Mouse (Mus musculus): ENCODE data around the gene Sun5. TPM values are rescaled to one million over a fixed set of nuclear protein-coding genes. Genes with fewer than 3 reads are reported as not detected.
"Not testable (repeated sequence)": the region's sequence is repeated elsewhere in the genome, so short reads cannot be mapped to it uniquely, and the experiment has no call there.

The Sun5 gene
- polyA plus RNA-seq, 1 experiment from 2014 or later, result not detected

DNA sequence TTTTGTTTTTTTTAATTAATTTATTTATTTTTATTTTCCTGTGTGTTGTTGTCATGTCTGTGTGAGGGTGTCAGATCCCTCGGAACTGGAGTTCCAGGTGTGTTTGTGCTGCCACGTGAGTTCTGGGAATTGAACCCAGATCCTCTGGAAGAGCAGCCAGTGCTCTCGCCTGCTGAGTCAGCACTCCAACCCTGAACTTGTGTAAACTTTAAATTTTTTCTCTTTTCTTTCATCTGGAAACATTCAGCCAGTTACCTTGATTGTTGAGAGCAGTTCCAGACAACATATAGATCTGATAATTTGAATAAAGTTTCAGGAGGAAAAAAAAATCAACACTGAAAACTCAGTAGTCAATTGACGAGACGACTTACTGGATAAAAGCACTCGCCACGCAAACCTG, 42.2 kb downstream of the Sun5 start:
- no peaks in the 10 kb centered on the region for H3K9me3 ChIP-seq (replicated peaks; ENCODE audit: control insufficient read depth, low read length)
- H3K4me1 ChIP-seq (ENCODE audit: control insufficient read depth, insufficient read depth, low read length), result peaks cover 6% of the 10 kb centered on the region
- 73% methylated on average over 7 of the region's 7 CpGs for WGBS
- H3K27me3 ChIP-seq (ENCODE audit: control insufficient read depth, insufficient read depth, low read length), result no peaks in the 10 kb centered on the region
- ATAC-seq (ENCODE audit: insufficient read depth, low FRiP score), result no peak
- no peaks in the 10 kb centered on the region for H3K36me3 ChIP-seq (ENCODE audit: control insufficient read depth, insufficient read depth, low read length)
- no peak overlapping the region for H3K4me3 ChIP-seq (replicated peaks; ENCODE audit: low read length)
- no peak overlapping the region for H3K27ac ChIP-seq (ENCODE audit: low read length)
- no peak overlapping the region for H3K9ac ChIP-seq (ENCODE audit: low read length)
- H3K4me2 ChIP-seq (ENCODE audit: low read depth, low read length), result no peak overlapping the region

DNA sequence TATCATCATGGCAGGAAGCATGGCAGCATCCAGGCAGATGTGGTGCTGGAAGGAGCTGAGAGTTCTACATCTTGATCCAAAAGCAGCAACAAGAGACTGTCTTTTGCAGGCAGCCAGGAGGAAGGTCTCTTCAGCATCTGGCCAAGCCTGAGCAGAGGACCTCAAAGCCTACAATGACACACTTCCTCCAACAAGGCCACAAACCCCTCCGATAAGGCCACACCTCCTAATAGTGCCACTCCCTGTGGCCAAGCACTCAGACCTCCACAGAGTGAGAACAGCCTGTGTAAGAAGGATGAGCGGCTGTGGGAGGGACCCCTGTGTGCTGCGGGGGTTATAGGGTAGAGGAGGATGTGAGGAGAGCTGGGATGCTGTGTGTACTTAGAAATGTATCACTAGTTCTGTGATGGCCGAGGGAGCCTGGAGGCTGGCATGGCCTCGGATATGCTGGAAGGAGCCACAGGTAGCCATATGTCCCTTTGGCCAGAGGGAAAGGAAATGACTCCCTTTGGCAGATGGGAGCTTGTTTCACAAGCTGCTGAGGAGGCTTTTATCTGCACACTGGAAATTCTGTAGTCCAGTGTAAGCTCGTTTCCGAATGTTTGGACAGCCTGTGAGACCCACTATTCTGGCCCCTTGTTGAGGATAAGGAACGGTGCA, 43.6 kb downstream of the Sun5 start:
- no peak for ATAC-seq (ENCODE audit: insufficient read depth, low FRiP score)
- H3K36me3 ChIP-seq (ENCODE audit: control insufficient read depth, insufficient read depth, low read length), result no peaks in the 10 kb centered on the region
- H3K27me3 ChIP-seq (ENCODE audit: control insufficient read depth, insufficient read depth, low read length), result no peaks in the 10 kb centered on the region
- peaks cover 6% of the 10 kb centered on the region for H3K4me1 ChIP-seq (ENCODE audit: control insufficient read depth, insufficient read depth, low read length)
- no peak overlapping the region for H3K4me2 ChIP-seq (ENCODE audit: low read depth, low read length)
- no peak overlapping the region for H3K9ac ChIP-seq (ENCODE audit: low read length)
- no peaks in the 10 kb centered on the region for H3K9me3 ChIP-seq (replicated peaks; ENCODE audit: control insufficient read depth, low read length)
- no peak overlapping the region for H3K27ac ChIP-seq (ENCODE audit: low read length)
- no peak overlapping the region for H3K4me3 ChIP-seq (replicated peaks; ENCODE audit: low read length)
- 82% methylated on average over 8 of the region's 8 CpGs for WGBS

DNA sequence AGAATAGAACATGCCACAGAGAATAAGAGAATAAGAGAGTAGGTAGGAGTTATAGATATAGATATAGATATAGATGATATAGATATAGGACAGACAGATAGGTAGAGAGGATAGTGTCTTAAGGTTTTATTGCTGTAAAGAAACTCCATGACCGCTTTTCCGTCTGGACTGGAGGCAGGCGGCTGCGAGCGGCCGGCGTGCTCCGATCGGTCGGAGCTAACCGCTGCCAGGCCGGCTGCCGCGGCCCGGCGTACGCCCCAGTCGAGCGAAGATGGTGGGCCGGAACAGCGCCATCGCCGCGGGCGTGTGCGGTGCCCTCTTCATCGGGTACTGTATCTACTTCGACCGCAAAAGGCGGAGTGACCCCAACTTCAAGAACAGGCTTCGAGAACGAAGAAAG, 45.0 kb downstream of the Sun5 start:
- 59% methylated on average over 32 of the region's 32 CpGs for WGBS
- not testable (repeated sequence) for H3K9me3 ChIP-seq (replicated peaks; ENCODE audit: control insufficient read depth, low read length)

DNA sequence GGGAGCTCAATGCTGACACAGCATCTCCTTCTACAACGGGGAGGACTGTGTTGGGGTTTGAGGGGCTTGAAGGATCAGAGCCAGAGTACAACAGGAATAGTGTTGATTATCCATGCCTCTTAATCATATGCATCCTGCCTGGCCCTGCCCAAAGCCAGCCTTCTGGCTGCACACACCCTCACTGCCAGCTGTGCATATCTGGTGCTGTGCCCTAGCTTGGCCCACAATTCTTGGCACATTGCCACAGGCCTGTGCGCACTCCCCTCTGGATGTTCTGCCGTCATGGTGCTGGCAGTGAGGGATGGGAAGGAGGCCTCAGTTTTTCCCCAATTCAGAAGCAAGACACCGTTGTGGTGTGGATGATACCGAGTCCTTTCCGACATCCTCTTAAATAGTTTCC, 46.3 kb downstream of the Sun5 start:
- Histone ChIP-seq H3K4me3 (replicated peaks; ENCODE audit: low read length) (no peak overlapping the region), H3K4me1 (ENCODE audit: control insufficient read depth, insufficient read depth, low read length) (peaks cover 6% of the 10 kb centered on the region), H3K27me3 (ENCODE audit: control insufficient read depth, insufficient read depth, low read length) (no peaks in the 10 kb centered on the region), H3K27ac (ENCODE audit: low read length) (no peak overlapping the region), H3K9me3 (replicated peaks; ENCODE audit: control insufficient read depth, low read length) (no peaks in the 10 kb centered on the region), H3K4me2 (ENCODE audit: low read depth, low read length) (no peak overlapping the region), H3K9ac (ENCODE audit: low read length) (no peak overlapping the region), H3K36me3 (ENCODE audit: control insufficient read depth, insufficient read depth, low read length) (no peaks in the 10 kb centered on the region)
- ATAC-seq (ENCODE audit: insufficient read depth, low FRiP score), result peak; percentile 73; the same call in 1 of the 2 replicates
- WGBS, result 61% methylated on average over 6 of the region's 6 CpGs

More for the DNA sequence above, 45.0 kb downstream of the Sun5 start:
- not testable (repeated sequence) for H3K27me3 ChIP-seq (ENCODE audit: control insufficient read depth, insufficient read depth, low read length); H3K4me1 ChIP-seq (ENCODE audit: control insufficient read depth, insufficient read depth, low read length); H3K9ac ChIP-seq (ENCODE audit: low read length); ATAC-seq (ENCODE audit: insufficient read depth, low FRiP score); H3K4me2 ChIP-seq (ENCODE audit: low read depth, low read length); H3K36me3 ChIP-seq (ENCODE audit: control insufficient read depth, insufficient read depth, low read length); H3K4me3 ChIP-seq (replicated peaks; ENCODE audit: low read length); H3K27ac ChIP-seq (ENCODE audit: low read length)

DNA sequence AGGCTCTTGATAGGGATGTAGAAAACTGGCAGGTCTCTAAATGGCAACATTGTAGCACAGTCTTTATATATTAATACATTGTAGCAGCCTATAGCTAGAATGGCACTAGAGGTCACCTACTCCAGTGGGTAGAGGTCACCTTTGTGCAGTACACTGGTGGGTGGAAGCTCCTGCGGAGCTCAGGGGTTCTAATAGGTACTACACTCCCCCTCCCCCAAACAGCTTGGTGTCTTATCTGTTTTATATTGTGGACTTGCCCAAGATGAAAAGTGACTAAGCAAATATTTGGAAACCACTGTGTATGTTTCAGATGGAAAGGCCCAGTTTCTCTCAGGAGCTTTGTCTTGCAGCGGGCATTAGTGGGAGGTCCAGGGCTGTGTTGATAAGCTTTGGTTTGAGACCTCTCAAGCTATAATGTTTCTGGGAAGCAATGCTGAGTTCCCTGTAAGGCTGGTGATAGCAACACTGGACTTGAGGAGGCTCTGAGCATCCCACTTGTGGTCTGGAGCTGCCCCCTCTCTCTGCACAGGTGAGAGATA, 48.8 kb downstream of the Sun5 start:
- H3K4me3 ChIP-seq (replicated peaks; ENCODE audit: low read length), result no peak overlapping the region
- peaks cover 6% of the 10 kb centered on the region for H3K4me1 ChIP-seq (ENCODE audit: control insufficient read depth, insufficient read depth, low read length)
- no peaks in the 10 kb centered on the region for H3K9me3 ChIP-seq (replicated peaks; ENCODE audit: control insufficient read depth, low read length)
- H3K9ac ChIP-seq (ENCODE audit: low read length), result no peak overlapping the region
- WGBS, result 59% methylated on average over 2 of the region's 2 CpGs
- H3K27ac ChIP-seq (ENCODE audit: low read length), result no peak overlapping the region
- H3K4me2 ChIP-seq (ENCODE audit: low read depth, low read length), result no peak overlapping the region
- peak; percentile 68; the same call in 1 of the 2 replicates for ATAC-seq (ENCODE audit: insufficient read depth, low FRiP score)
- no peaks in the 10 kb centered on the region for H3K36me3 ChIP-seq (ENCODE audit: control insufficient read depth, insufficient read depth, low read length)
- H3K27me3 ChIP-seq (ENCODE audit: control insufficient read depth, insufficient read depth, low read length), result no peaks in the 10 kb centered on the region

DNA sequence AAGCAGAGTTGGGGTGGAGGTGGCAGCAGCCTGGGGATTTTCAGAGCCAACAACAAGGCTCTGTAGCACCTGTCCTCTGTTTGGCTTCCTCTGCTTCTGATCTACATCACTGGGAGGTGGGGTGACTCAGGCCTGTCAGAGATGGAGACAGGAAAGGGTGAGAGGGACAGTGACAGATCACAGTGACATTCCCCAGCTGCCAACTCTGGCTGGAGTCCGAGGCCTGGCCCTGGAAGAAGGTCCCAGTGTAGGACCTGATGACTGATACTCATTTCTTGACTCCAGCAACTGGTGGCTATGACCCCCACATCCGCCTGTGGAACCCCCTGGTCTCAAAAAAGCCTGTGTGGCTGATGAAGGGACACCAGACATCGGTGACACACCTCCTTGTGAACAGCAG, 61.0 kb downstream of the Sun5 start:
- ATAC-seq (ENCODE audit: insufficient read depth, low FRiP score), result no peak
- H3K27me3 ChIP-seq (ENCODE audit: control insufficient read depth, insufficient read depth, low read length), result no peaks in the 10 kb centered on the region
- no peaks in the 10 kb centered on the region for H3K4me1 ChIP-seq (ENCODE audit: control insufficient read depth, insufficient read depth, low read length)
- H3K4me3 ChIP-seq (replicated peaks; ENCODE audit: low read length), result no peak overlapping the region
- H3K36me3 ChIP-seq (ENCODE audit: control insufficient read depth, insufficient read depth, low read length), result no peaks in the 10 kb centered on the region
- H3K4me2 ChIP-seq (ENCODE audit: low read depth, low read length), result no peak overlapping the region
- WGBS, result 51% methylated on average over 3 of the region's 3 CpGs
- no peak overlapping the region for H3K27ac ChIP-seq (ENCODE audit: low read length)
- H3K9me3 ChIP-seq (replicated peaks; ENCODE audit: control insufficient read depth, low read length), result no peaks in the 10 kb centered on the region
- no peak overlapping the region for H3K9ac ChIP-seq (ENCODE audit: low read length)

DNA sequence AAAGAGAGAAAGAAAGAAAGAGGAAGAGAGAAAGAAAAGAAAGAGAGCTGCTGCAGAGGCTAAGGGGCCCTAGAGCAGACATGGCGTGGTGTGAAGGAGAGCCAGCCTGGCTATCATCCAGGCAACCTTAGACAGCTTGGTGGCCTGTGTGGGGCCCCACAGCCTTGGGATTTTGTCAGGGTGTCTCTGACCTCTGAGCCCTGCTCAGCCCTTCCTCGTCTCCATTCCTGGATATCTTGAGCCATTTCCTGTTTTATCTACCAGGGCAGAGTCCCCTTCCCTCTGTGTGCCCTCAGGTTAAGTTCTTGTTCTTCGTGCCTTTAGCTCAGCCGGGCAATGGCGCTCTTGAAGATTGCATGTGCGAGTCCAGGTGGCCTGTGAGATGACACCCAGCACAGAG, 62.0 kb downstream of the Sun5 start:
- no peaks in the 10 kb centered on the region for H3K27me3 ChIP-seq (ENCODE audit: control insufficient read depth, insufficient read depth, low read length)
- H3K4me2 ChIP-seq (ENCODE audit: low read depth, low read length), result no peak overlapping the region
- 73% methylated on average over 6 of the region's 6 CpGs for WGBS
- H3K4me1 ChIP-seq (ENCODE audit: control insufficient read depth, insufficient read depth, low read length), result no peaks in the 10 kb centered on the region
- H3K27ac ChIP-seq (ENCODE audit: low read length), result no peak overlapping the region
- ATAC-seq (ENCODE audit: insufficient read depth, low FRiP score), result no peak
- no peak overlapping the region for H3K9ac ChIP-seq (ENCODE audit: low read length)
- H3K9me3 ChIP-seq (replicated peaks; ENCODE audit: control insufficient read depth, low read length), result no peaks in the 10 kb centered on the region
- H3K4me3 ChIP-seq (replicated peaks; ENCODE audit: low read length), result no peak overlapping the region
- no peaks in the 10 kb centered on the region for H3K36me3 ChIP-seq (ENCODE audit: control insufficient read depth, insufficient read depth, low read length)

DNA sequence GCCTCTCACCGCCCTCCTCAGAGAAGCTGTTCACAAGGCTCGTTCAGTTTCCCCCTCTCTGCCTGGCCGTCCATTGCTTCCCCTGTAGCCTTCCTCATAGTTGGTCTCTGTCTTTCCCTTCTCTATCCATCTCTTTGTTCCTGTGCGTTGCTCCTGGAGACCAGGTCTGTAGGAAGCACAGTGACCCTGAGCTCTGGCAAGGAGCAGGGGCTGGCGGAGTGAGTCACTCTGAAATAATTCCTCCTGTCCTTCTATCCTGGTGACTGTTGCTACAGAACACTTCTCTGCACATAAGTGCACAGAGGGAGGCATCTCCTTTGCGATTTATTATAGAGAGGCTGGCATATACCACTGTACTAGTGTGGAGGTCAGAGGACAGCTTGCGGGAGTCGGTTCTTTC, 62.7 kb downstream of the Sun5 start:
- H3K9me3 ChIP-seq (replicated peaks; ENCODE audit: control insufficient read depth, low read length), result no peaks in the 10 kb centered on the region
- no peak overlapping the region for H3K4me3 ChIP-seq (replicated peaks; ENCODE audit: low read length)
- no peak for ATAC-seq (ENCODE audit: insufficient read depth, low FRiP score)

DNA sequence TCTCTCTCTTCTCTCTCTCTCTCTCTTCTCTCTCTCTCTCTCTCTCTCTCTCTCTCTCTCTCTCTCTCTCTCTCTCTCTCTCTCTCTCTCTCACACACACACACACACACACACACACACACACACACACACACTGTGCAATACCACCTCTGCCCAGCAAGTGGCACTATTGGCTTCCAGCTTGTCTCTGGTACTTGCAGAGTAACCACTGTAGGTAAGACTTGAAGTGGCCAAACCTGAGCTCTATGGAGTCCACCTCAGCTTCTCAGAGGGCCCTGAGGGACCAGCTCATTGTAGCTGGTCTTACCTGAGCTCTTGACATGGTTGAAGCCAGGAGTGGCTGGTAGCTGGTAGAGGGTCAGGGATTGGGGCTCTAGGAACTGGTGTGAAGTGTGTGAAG, 63.4 kb downstream of the Sun5 start:
- ATAC-seq (ENCODE audit: insufficient read depth, low FRiP score); H3K9me3 ChIP-seq (replicated peaks; ENCODE audit: control insufficient read depth, low read length); H3K36me3 ChIP-seq (ENCODE audit: control insufficient read depth, insufficient read depth, low read length); H3K4me1 ChIP-seq (ENCODE audit: control insufficient read depth, insufficient read depth, low read length); H3K27me3 ChIP-seq (ENCODE audit: control insufficient read depth, insufficient read depth, low read length); H3K27ac ChIP-seq (ENCODE audit: low read length); H3K4me3 ChIP-seq (replicated peaks; ENCODE audit: low read length); H3K4me2 ChIP-seq (ENCODE audit: low read depth, low read length); H3K9ac ChIP-seq (ENCODE audit: low read length): not testable (repeated sequence)

More for the DNA sequence above, 62.7 kb downstream of the Sun5 start:
- H3K36me3 ChIP-seq (ENCODE audit: control insufficient read depth, insufficient read depth, low read length), result no peaks in the 10 kb centered on the region
- no peaks in the 10 kb centered on the region for H3K4me1 ChIP-seq (ENCODE audit: control insufficient read depth, insufficient read depth, low read length)
- H3K4me2 ChIP-seq (ENCODE audit: low read depth, low read length), result no peak overlapping the region
- 83% methylated on average over 8 of the region's 8 CpGs for WGBS
- no peak overlapping the region for H3K9ac ChIP-seq (ENCODE audit: low read length)
- no peaks in the 10 kb centered on the region for H3K27me3 ChIP-seq (ENCODE audit: control insufficient read depth, insufficient read depth, low read length)
- no peak overlapping the region for H3K27ac ChIP-seq (ENCODE audit: low read length)

All from stomach, embryonic 16.5 days (tissue).